Mouse (Mus musculus) ES-E14 (cell line): ENCODE results near the gene Chn1. TPM values are rescaled to one million over a fixed set of nuclear protein-coding genes. Genes with fewer than 3 reads are reported as not detected.

Source experiments
- DNase-seq: peaks from one replicate; pipeline ENCODE4 v3.0.0-alpha.2; 2013; ENCODE audit warnings: low read depth, low spot score
- H3K27ac ChIP-seq: 2 replicates; pipeline ENCODE4 v1.5.1; 2012; ENCODE audit warnings: low read depth, mild to moderate bottlenecking, low read length, moderate library complexity, mixed read lengths; ENCODE audit not compliant: poor library complexity, insufficient read depth, severe bottlenecking
- H3K36me3 ChIP-seq: 2 replicates; pipeline ENCODE4 v1.6.1; 2012; ENCODE audit warnings: mild to moderate bottlenecking, low read length, moderate library complexity, mixed read lengths; ENCODE audit not compliant: control insufficient read depth, poor library complexity, insufficient read depth, severe bottlenecking
- H3K4me1 ChIP-seq, 2 experiments: fragments of 150-350 bp in 1 of 2; sonication (generic) in 1 of 2; 2 replicates each; pipeline ENCODE4 v1.6.1; 2012; ENCODE audit warnings: low read length in 2 of 2, mild to moderate bottlenecking in 1 of 2, mixed read lengths in 1 of 2; ENCODE audit not compliant: control insufficient read depth in 2 of 2, insufficient read depth in 2 of 2, poor library complexity in 1 of 2
- H3K4me3 ChIP-seq, 2 experiments: fragments of 150-350 bp in 1 of 2; sonication (generic) in 1 of 2; 2 replicates each; pipeline ENCODE4 v1.5.1; 2012; ENCODE audit warnings: low read length in 2 of 2, low read depth in 1 of 2, mild to moderate bottlenecking in 1 of 2, mixed read lengths in 1 of 2; ENCODE audit not compliant: insufficient read depth in 1 of 2, poor library complexity in 1 of 2, severe bottlenecking in 1 of 2
- H3K9ac ChIP-seq: 2 replicates; pipeline ENCODE4 v1.6.1; 2012; ENCODE audit warnings: low read depth, mild to moderate bottlenecking, low read length, mixed read lengths; ENCODE audit not compliant: poor library complexity, insufficient read depth, severe bottlenecking
- H3K9me3 ChIP-seq: fragments of 150-350 bp; sonication (generic); 2 replicates; pipeline ENCODE4 v1.6.1; 2012; ENCODE audit warnings: low read depth, mild to moderate bottlenecking, low read length; ENCODE audit not compliant: control insufficient read depth, insufficient read depth
- CHD2 ChIP-seq: IDR thresholded peaks from 2 replicates; pipeline ENCODE4 v1.6.1; 2014; ENCODE audit warnings: mild to moderate bottlenecking, low read depth, low read length, inconsistent platforms
- HCFC1 ChIP-seq: IDR thresholded peaks from 2 replicates; pipeline ENCODE4 v1.6.1; 2012; ENCODE audit warnings: low read length, inconsistent platforms, borderline replicate concordance; ENCODE audit not compliant: insufficient read depth
- MAFK ChIP-seq: IDR thresholded peaks from 2 replicates; pipeline ENCODE4 v1.6.1; 2014; ENCODE audit warnings: mild to moderate bottlenecking, low read depth, low read length, inconsistent platforms; ENCODE audit not compliant: insufficient read depth
- ZC3H11A ChIP-seq: IDR thresholded peaks from 2 replicates; pipeline ENCODE4 v1.6.1; 2012; ENCODE audit warnings: low read depth, mild to moderate bottlenecking, inconsistent platforms, low read length, borderline replicate concordance
- ZNF384 ChIP-seq: IDR thresholded peaks from 2 replicates; pipeline ENCODE4 v1.6.1; 2012; ENCODE audit warnings: low read depth, low read length, inconsistent platforms
- in situ Hi-C, 2 experiments: fragments of 600-800 bp; cut with MboI; formaldehyde crosslinking; loops; one replicate each; pipeline ENCODE4 v1.15.1; 2025; ENCODE audit warnings: low sequenced_read_pairs in 2 of 2, inconsistent platforms in 1 of 2; ENCODE audit not compliant: unreplicated experiment in 2 of 2
- total RNA-seq: library from RNA; depleted of rRNA; stranded (reverse); fragments of 300-350 nt; gene quantifications from 2 replicates; pipeline ENCODE4 v1.2.3, GENCODE M21; 2012

The Chn1 gene
- total RNA-seq, 1 experiment: 21.6 TPM

DNA sequence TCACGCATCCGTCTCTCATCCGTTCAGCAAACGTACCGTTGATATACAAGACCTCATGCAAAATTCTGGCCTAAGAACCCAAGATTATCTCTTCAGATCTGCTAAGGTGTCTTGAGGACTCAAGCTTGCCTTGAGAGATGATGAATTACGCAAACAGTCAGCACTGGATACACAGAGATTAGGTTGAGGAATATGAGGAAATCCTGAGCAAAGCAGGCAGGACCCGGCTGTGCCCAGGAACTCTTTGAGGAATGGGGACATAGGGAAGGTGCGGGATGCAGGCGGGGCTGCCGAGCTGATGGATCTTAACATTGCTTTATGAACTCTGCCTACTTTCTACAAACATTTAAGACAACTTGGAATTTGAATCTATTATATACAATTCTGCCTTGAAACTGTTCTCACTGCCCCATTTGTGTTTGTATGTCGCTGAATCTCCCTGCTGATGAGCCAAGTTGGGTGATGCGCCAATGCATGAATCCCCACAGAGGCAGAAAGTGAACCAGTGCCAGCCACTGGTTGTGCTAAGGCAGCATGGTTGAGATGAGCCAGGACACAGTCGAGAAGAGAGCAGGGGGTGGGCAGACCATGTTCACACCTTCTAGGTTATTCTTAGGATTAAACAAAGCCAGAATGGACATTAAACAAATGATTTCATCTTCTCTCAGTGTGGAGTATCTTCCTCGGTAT, 5.3 kb upstream of the Chn1 start:
- TF ChIP-seq ZNF384: no peak
- no peak for TF ChIP-seq HCFC1
- no peak for TF ChIP-seq MAFK
- no peak for TF ChIP-seq ZC3H11A
- no peak for DNase-seq
- Histone ChIP-seq H3K27ac (no peak overlapping the region), H3K9me3 (no peaks in the 10 kb centered on the region), H3K4me3 (no peak overlapping the region), H3K4me1 (peaks cover 0 to 2% of the 10 kb centered on the region in 2 experiments; a peak in 1 of 4 replicates), H3K36me3 (no peaks in the 10 kb centered on the region), H3K9ac (no peak overlapping the region)
- in situ Hi-C loops: no loop called here

DNA sequence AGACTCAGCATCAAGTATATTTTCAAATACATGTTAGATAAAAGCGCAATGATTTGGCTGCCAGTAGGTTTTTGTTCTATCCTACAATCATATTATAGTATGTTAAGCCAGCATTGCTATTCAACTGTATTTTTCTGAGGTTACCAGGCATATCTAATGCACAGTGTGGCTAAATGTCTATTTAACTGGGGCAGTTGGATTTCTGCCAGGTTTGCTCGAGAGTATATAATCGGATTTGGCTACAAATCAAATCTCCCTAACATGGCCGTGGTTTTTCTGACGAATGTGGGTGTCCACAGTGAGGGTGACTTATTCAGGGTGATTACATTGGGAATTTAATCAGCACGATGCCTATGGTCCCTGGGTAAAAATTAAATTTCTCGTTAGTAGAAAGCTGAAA, 4.7 kb upstream of the Chn1 start:
- H3K4me3 ChIP-seq: no peak overlapping the region
- no peaks in the 10 kb centered on the region for H3K36me3 ChIP-seq
- in situ Hi-C loops: no loop called here
- no peaks in the 10 kb centered on the region for H3K9me3 ChIP-seq
- no peak for DNase-seq
- H3K27ac ChIP-seq: no peak overlapping the region
- TF ChIP-seq MAFK (no peak), ZC3H11A (no peak), HCFC1 (no peak), CHD2 (no peak), ZNF384 (no peak)
- no peak overlapping the region for H3K9ac ChIP-seq
- peaks cover 0 to 2% of the 10 kb centered on the region in 2 experiments; a peak in 1 of 4 replicates for H3K4me1 ChIP-seq

DNA sequence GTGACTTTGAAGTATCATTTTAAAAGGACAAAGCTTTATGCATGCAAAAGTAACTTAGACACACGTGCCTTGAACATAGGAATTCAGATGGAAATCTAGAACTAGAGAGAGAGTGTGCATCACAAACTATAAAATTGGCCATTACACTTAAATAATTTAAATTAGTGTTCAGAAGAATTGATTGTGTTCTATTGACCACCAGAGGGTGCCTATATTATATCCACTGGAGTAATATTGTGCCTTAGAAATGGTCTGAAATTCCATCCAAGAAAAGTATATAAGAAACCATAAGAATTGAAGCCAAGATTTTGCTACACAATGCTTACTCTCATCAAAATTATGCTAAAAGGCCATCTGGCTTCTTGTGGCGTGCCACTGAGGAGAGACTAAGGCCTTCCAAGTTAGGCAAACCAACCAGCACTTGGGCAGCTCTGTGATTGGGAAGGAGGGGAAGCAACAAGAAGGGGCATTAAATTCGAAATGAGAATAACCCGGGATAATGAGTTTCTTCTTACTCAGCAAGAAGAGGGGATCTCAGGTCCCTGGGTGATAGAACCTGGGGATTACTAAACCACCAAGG, 4.0 kb upstream of the Chn1 start:
- H3K9me3 ChIP-seq: no peaks in the 10 kb centered on the region
- no peaks in the 10 kb centered on the region for H3K36me3 ChIP-seq
- H3K4me3 ChIP-seq: no peak overlapping the region
- no peak for DNase-seq
- TF ChIP-seq HCFC1 (no peak), ZNF384 (no peak), CHD2 (no peak)
- peaks cover 2% of the 10 kb centered on the region in 2 experiments; a peak in 1 of 4 replicates for H3K4me1 ChIP-seq
- in situ Hi-C loops: no loop called here
- no peak overlapping the region for H3K27ac ChIP-seq
- no peak overlapping the region for H3K9ac ChIP-seq

DNA sequence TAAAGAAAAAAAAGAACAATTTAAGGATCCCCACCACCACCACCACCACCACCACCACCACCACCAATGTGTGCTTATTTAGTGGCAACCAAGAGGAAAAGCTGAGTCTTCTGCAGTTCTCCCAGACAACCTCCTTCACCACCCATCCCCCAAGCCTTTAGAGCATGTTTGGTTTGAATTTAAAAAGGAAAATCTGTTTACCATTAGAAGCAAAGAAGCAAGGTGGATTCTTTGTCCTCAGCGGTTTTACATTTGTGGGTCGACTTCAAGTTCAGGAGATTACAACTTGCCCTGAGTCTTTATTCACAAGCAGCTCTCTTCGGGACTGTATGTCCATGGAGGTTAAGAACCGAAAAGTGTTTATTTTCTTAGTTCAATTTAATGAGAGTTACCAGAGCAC, 1.8 kb upstream of the Chn1 start:
- DNase-seq: no peak
- TF ChIP-seq MAFK (no peak), ZC3H11A (no peak), HCFC1 (no peak), CHD2 (no peak)
- H3K4me1 ChIP-seq: peaks cover 4 to 10% of the 10 kb centered on the region in 2 experiments; a peak in 3 of 4 replicates
- H3K9me3 ChIP-seq: no peaks in the 10 kb centered on the region
- no peak overlapping the region for H3K4me3 ChIP-seq
- no peak overlapping the region for H3K27ac ChIP-seq
- in situ Hi-C loops: no loop called here
- no peaks in the 10 kb centered on the region for H3K36me3 ChIP-seq
- no peak overlapping the region for H3K9ac ChIP-seq

DNA sequence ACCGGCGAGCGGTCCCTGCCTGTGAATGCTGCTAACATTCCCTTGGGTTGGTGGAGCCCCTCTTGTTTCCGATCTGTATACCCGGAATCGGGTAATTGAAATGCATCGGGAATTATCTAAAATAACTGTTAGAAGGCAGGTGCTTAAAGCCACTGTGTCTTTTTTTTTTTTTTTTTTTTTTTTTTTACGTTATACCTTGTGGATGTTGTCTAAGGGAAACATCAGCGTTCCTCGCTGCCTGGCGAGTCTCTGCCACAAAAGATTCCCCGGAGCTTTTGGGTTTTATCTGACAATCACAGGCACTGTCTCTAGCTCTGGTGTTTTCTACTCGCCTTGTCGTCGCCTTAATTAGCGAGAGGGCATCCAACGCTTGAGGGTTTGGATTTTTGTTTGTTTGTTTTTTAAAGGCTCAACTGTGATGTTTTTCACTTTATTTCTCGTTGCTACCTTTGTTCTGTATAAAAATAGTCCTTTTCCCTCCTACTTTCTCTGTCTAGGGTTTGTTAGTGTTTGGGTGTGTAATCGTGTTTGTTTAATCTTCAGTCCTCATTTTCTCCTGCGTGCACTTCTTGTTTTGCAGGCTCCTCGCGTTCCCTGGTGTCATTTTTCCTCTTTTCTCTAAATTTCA, 651 bp upstream of the Chn1 start:
- peak overlapping the region; percentile 71 to 96 for H3K4me3 ChIP-seq
- H3K4me1 ChIP-seq: peaks cover 4 to 12% of the 10 kb centered on the region in 2 experiments; a peak in 3 of 4 replicates
- no peak for DNase-seq
- in situ Hi-C loops: no loop called here
- H3K9me3 ChIP-seq: no peaks in the 10 kb centered on the region
- H3K36me3 ChIP-seq: no peaks in the 10 kb centered on the region
- TF ChIP-seq ZNF384 (peak; percentile 97), ZC3H11A (no peak)
- H3K9ac ChIP-seq: peak overlapping the region; percentile 40
- H3K27ac ChIP-seq: no peak overlapping the region; the same call in 1 of the 2 replicates
